Mouse (Mus musculus) embryonic facial prominence, embryonic 12.5 days (tissue): ENCODE data around the gene Gm10073. TPM values are rescaled to one million over a fixed set of nuclear protein-coding genes. Genes with fewer than 3 reads are reported as not detected.
"Not testable (repeated sequence)": the region's sequence is repeated elsewhere in the genome, so short reads cannot be mapped to it uniquely, and the experiment has no call there.

Experiments
- ATAC-seq: fragments of 200-750 bp; cut with Nextera tagmentation; 2 replicates; pipeline ENCODE4 v1.8.0; 2017; ENCODE audit not compliant: insufficient number of reproducible peaks, insufficient read depth, low FRiP score, low TSS enrichment
- H3K27ac ChIP-seq: fragments of 300-500 bp; sonication (generic); 2 replicates; pipeline ENCODE4 v1.5.1; 2016; ENCODE audit warnings: mild to moderate bottlenecking
- H3K27me3 ChIP-seq: fragments of 300-500 bp; sonication (generic); 2 replicates; pipeline ENCODE4 v1.6.1; 2016; ENCODE audit warnings: mild to moderate bottlenecking, moderate library complexity
- H3K36me3 ChIP-seq: fragments of 300-500 bp; sonication (generic); 2 replicates; pipeline ENCODE4 v1.6.1; 2016; ENCODE audit warnings: mild to moderate bottlenecking
- H3K4me1 ChIP-seq: fragments of 300-500 bp; sonication (generic); 2 replicates; pipeline ENCODE4 v1.6.1; 2016
- H3K4me2 ChIP-seq: fragments of 300-500 bp; sonication (generic); replicated peaks from 2 replicates; pipeline ENCODE4 v1.6.1; 2016; ENCODE audit warnings: mild to moderate bottlenecking, moderate library complexity
- H3K4me3 ChIP-seq: fragments of 300-500 bp; sonication (generic); 2 replicates; pipeline ENCODE4 v1.5.1; 2016; ENCODE audit warnings: mild to moderate bottlenecking
- H3K9ac ChIP-seq: fragments of 300-500 bp; sonication (generic); 2 replicates; pipeline ENCODE4 v1.6.1; 2016; ENCODE audit warnings: mild to moderate bottlenecking, moderate library complexity
- H3K9me3 ChIP-seq: fragments of 300-500 bp; sonication (generic); 2 replicates; pipeline ENCODE4 v1.6.1; 2016; ENCODE audit warnings: mild to moderate bottlenecking, moderate library complexity
- WGBS: fragments of 180-500 bp; shearing (Covaris S2); methylation state at CpG from one replicate; pipeline ENCODE4 v1.1.7; 2016; 5-methylcytosine and 5-hydroxymethylcytosine counted together
- polyA plus RNA-seq: library from polyadenylated mRNA; unstranded; fragments of >200 nt; fragmentation: Nextera tagmentation; extraction: Ambion mirVana; gene quantifications from 2 replicates; pipeline ENCODE4 v1.2.1, GENCODE M21; 2016

Gene Gm10073
- polyA plus RNA-seq, 1 experiment from 2014 or later = 6.1 TPM

DNA sequence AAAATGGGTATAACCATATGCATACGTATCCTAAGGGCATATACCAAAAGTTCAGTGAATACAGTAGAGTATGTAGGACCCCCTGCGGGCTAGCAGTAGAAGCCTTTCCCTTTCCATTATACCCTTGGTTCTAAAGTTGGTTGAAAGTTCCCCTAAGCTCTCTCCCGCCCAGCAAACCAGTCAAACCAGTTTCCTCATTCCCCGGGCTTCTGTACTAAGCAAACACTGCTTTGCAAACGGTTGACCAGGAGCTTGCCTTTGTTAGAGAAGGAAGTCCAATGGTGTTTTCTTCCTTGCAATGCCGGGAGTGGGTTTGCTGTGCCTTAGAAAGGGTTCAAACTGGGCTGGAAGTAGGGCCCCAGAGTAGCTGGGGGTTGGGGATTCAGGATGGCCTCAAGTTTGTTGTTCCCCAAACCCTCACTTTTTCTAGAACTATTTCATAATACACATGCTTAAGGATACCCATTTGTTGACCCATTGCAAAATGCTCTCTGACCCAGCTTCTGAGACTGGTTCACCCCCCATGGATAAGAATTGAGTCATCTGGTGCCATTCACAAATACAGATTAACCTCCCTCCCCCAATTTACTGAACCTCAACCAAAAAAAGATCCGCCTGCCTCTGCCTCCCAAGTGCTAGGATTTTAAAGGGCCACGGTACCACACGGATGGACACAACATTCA is 37.8 kb upstream of the Gm10073 start:
- Histone ChIP-seq H3K4me3 (no peak overlapping the region), H3K36me3 (no peaks in the 10 kb centered on the region), H3K4me1 (no peaks in the 10 kb centered on the region; the same call in 1 of the 2 replicates), H3K9ac (no peak overlapping the region), H3K27ac (no peak overlapping the region), H3K9me3 (no peaks in the 10 kb centered on the region), H3K4me2 (no peak overlapping the region), H3K27me3 (peaks cover 8% of the 10 kb centered on the region)
- no peak for ATAC-seq
- 55% methylated on average over 9 of the region's 9 CpGs for WGBS

DNA sequence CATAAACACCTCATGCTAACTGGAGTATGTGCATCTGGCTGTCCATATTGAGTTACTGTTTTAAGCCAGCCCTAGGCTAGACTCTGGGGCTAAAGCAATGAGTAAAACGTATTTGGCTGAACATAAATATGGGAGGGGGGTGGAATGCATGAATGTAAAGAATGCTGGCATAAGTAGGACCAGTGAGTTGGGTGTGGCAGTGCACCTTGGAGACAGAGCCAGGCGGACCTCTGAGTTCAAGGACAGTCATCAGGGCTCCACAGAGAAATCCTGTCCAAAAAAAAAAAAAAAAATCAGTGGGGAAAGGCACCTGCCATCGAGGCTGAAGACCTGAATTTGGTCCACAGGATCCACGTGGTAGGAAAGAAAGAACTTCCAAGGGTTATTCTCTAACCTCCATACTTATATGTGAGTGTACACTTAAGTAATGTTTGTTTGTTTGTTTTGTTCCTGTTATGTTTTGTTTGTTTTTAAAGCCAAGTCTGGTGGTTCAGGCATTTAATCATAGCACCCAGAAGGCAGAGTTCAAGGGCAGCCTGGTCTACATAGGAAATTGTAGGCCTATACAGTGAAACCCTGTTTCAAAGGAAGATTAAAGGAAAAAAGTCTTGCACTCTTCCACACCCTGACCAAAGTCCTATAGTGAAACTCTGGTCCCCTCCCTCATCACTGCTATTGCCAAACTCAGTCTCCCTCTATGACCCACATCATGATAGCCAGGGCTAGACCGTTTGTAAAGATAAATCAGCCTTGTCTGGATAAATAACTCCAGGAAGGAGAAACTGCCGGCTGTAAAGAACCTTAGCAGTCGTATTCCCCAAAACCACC is 36.0 kb upstream of the Gm10073 start:
- Histone ChIP-seq H3K27ac (no peak overlapping the region), H3K27me3 (peaks cover 24% of the 10 kb centered on the region), H3K9me3 (no peaks in the 10 kb centered on the region), H3K9ac (no peak overlapping the region), H3K36me3 (no peaks in the 10 kb centered on the region), H3K4me1 (no peaks in the 10 kb centered on the region), H3K4me3 (no peak overlapping the region), H3K4me2 (no peak overlapping the region)
- ATAC-seq = no peak
- 71% methylated on average over 7 of the region's 7 CpGs for WGBS

DNA sequence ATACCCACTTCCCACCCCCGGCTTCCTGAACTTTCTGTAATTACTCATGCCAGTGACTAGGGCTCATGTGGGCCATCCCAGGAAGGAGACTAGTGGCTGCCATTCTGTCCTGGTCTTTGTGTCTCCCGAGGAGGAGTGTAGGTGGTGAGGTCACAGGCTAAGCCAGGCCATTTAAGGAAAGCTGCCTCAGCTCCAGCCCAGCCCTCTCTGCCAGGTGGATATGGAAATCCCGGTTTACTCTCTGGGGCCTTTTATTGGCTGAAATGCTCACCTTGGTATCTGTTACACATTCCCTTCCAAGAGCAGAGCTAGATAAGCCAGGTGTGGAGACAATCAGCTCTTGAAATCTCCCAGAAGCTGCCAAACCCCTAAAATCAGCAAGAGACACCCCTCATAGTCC is 35.2 kb upstream of the Gm10073 start:
- Histone ChIP-seq H3K27me3 (peaks cover 33% of the 10 kb centered on the region), H3K27ac (no peak overlapping the region), H3K9ac (no peak overlapping the region), H3K36me3 (no peaks in the 10 kb centered on the region), H3K4me3 (no peak overlapping the region), H3K4me2 (no peak overlapping the region), H3K9me3 (no peaks in the 10 kb centered on the region), H3K4me1 (peaks cover 3% of the 10 kb centered on the region)
- no peak for ATAC-seq
- WGBS = 43% methylated on average over 3 of the region's 3 CpGs

DNA sequence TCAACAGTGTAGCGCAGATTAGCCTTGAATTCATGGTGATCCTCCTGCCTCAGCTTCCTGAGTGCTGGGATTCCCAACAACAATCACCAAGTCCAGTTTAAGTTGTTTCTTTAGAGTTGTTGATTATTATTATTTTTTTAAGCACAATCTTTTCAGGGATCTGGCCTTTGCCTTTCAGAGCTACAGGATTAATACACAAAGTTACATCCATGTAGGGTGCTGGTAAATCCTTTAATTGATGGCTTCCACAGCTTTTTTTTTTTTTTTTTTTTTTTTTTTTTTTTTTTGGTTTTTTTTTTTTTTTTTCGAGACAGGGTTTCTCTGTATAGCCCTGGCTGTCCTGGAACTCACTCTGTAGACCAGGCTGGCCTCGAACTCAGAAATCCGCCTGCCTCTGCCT is 34.5 kb upstream of the Gm10073 start:
- H3K36me3 ChIP-seq, H3K4me3 ChIP-seq, ATAC-seq, H3K4me2 ChIP-seq, H3K27ac ChIP-seq, H3K9ac ChIP-seq, H3K9me3 ChIP-seq, H3K4me1 ChIP-seq: not testable (repeated sequence)
- peaks cover 39% of the 10 kb centered on the region for H3K27me3 ChIP-seq
- WGBS = 97% methylated on average over 4 of the region's 4 CpGs

DNA sequence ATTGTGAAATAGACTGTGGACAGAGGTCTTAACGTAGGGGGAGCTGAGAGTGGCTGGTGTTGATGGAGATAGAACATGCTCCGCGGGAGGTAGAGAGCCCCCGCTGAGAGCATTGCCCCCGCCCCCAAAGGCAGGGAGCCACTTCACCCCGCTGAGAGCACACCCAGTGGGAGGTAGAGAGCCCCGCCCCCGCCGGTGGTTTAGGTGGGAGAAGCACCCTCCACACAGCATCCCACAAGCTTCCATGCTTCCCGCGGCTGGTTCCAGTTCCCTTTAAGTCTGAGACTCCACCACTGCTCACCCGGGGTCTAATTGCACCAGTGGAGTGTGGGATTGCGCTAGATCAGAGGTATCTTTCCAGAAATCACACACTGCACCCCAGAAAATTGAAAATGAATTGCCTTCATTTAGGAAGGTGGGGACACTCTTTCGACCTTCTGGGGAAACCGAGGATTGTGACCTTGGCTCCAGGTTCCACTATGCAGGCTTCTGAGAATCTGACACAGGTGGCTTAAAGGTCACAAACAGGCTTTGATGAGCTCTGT is 33.4 kb upstream of the Gm10073 start:
- Histone ChIP-seq H3K27ac (no peak overlapping the region), H3K4me2 (no peak overlapping the region), H3K9me3 (no peaks in the 10 kb centered on the region), H3K9ac (no peak overlapping the region), H3K36me3 (no peaks in the 10 kb centered on the region), H3K27me3 (peaks cover 50% of the 10 kb centered on the region), H3K4me3 (no peak overlapping the region), H3K4me1 (peaks cover 11% of the 10 kb centered on the region)
- 31% methylated on average over 13 of the region's 15 CpGs for WGBS
- no peak for ATAC-seq

DNA sequence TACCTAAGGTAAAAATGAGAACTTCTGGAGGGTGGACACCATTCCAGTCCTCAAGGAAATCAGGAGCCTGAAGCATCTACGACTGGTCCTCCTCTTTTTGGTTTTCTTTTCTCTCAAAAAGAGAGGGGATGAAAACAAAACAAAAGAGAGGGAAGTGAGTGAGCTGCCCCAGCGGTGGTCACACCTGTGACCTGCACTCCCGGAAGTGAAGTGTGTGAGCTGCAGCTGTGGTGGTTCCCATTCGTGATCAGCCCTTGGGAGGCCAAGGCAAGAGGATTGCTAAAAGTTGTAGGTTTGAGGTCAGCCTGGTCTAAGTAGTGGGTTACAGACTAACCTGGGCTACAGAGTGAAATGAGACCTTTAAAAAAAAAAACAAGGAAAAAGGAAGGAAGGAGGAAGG is 32.9 kb upstream of the Gm10073 start:
- Histone ChIP-seq H3K9me3 (no peaks in the 10 kb centered on the region), H3K36me3 (no peaks in the 10 kb centered on the region), H3K4me1 (peaks cover 11% of the 10 kb centered on the region), H3K4me2 (no peak overlapping the region), H3K27me3 (peaks cover 56% of the 10 kb centered on the region), H3K4me3 (no peak overlapping the region), H3K27ac (no peak overlapping the region), H3K9ac (no peak overlapping the region)
- no peak for ATAC-seq
- 45% methylated on average over 4 of the region's 4 CpGs for whole genome bisulfite sequencing

DNA sequence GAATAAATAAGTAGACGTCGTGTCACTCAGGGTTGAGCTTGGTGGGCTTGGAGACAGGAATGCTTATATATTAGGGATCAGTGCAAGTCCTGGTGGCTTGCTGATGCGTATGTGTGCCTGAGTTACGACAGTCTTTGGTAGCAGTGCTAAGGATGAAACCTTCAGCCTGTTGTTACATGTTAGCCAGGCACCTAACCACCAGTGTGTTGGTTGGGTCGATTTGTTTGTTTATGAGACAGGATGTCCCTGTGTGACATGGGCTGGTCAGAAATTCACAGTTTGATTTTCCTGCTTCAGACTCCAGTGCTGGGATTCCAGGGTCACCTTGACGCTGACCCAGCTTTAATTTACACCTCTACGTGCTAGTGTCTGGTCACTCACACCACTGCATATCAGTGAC is 32.4 kb upstream of the Gm10073 start:
- WGBS = 66% methylated on average over 7 of the region's 7 CpGs
- Histone ChIP-seq H3K9me3 (no peaks in the 10 kb centered on the region), H3K4me3 (no peak overlapping the region), H3K4me2 (0 out of 2 replicates have a peak overlapping the region, but pooled peaks have one; percentile 0), H3K27me3 (peaks cover 59% of the 10 kb centered on the region), H3K4me1 (peaks cover 11% of the 10 kb centered on the region), H3K27ac (no peak overlapping the region), H3K36me3 (no peaks in the 10 kb centered on the region), H3K9ac (no peak overlapping the region)
- ATAC-seq = no peak

DNA sequence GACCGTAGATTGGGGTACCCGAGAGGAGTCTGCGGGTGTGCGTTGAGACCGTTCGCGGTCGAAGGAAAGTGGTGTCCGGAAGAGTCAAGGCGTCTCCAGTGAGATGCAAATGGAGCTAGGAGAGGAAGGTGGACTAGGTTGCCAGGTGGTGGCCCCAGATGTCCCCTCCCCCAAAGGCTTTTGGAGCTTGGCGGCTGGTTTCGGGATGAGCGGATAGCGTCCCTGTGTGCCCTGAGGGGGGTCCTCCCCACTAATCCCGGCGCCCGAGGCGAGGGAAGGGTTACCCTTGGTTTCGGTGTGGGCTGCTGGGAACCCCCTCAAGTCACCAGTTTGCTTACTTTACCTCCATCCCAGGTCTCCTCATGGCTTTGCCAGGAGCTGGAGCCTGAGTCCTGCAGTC is 30.7 kb upstream of the Gm10073 start:
- Histone ChIP-seq H3K4me3 (peak overlapping the region; percentile 51), H3K9me3 (no peaks in the 10 kb centered on the region), H3K36me3 (no peaks in the 10 kb centered on the region), H3K27ac (no peak overlapping the region), H3K4me1 (peaks cover 11% of the 10 kb centered on the region), H3K4me2 (peak overlapping the region; percentile 90), H3K9ac (no peak overlapping the region), H3K27me3 (peaks cover 59% of the 10 kb centered on the region)
- ATAC-seq = no peak
- under 1% methylated on average over 19 of the region's 19 CpGs for WGBS

DNA sequence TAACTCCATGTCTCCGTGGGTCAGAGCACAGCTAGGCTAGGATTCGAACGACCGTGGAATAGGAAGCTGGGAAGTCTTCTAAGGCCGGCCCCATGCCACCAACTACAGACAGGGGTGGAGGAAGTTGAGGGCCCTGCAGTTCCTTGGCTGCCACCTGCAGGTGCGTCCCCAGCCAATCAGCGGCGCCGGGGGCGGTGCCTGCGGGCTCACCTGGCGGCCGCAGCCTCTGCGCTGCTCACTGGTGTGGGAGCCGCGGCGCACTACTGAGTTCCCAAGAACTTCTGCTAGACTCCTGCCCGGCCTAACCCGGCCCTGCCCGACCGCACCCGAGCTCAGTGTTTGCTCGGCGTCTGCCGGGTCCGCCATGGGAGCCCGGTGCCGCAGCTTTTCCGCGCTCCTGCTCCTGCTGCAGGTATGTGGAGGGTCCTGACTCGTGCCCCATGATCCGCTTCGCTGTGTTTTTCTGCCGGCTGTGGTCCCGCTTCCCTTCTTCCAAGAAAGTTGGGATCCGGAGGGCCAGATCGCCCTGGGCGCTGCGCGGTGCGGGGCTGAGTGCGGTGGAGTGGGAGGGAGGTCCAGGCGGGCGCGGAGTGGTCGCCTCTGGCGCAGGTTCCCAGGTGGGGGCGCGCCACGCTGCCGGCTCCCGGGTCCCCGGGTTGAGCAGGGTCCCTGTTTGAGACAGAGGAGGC is 30.0 kb upstream of the Gm10073 start, which contains the start of gene Cdh1:
TSS of gene Cdh1 (plus strand) at position 221 of the 689 bp plus-strand sequence.
- Histone ChIP-seq H3K27me3 (peaks cover 59% of the 10 kb centered on the region), H3K4me3 (peak within 1 kb of the TSS; percentile 51), H3K27ac (peak within 1 kb of the TSS; percentile 63; the same call in 1 of the 2 replicates), H3K36me3 (no peaks in the 10 kb centered on the region), H3K4me1 (peaks cover 11% of the 10 kb centered on the region), H3K9me3 (no peaks in the 10 kb centered on the region), H3K9ac (peak within 1 kb of the TSS; percentile 53), H3K4me2 (peak within 1 kb of the TSS; percentile 90)
- 1% methylated on average over 53 of the region's 53 CpGs for WGBS
- ATAC-seq = peak; percentile 69

DNA sequence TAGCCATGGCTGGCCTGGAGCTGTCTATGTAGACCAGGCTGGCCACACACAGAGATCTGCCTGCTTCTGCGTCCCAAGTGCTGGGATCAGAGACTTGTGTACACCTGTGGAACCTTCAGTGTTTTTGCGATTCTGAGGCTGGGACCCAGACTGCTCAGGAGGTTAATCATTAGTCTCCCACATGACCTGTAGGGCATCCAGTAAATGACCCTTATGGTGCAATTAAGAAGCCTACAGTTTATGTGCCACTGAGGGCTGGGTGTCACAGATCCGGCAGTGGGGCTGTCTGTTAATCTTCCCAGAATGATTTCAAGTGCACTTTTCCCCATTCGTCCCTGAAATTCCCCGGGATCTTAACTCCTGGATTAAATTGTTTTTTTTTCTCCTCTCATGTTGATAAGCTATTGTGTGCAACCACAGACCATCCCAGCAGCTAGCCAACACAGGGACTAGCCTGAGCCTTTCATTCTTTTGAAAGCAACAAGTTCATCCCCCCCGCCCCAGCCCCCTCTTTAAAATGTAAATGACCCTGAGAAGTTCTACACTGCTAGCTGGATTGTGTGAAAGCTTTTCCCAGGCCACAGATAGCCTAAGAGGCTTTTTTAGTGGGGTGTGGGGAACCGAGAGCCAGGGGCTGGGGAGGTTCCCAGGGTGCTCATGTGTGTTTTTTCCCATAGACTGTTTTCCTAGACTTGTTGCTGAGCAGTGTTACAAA is 26.2 kb upstream of the Gm10073 start:
- Histone ChIP-seq H3K36me3 (no peaks in the 10 kb centered on the region), H3K9ac (no peak overlapping the region), H3K4me3 (no peak overlapping the region), H3K4me1 (peaks cover 11% of the 10 kb centered on the region), H3K27ac (no peak overlapping the region), H3K9me3 (no peaks in the 10 kb centered on the region), H3K4me2 (no peak overlapping the region), H3K27me3 (peaks cover 37% of the 10 kb centered on the region)
- no peak for ATAC-seq
- WGBS = 37% methylated on average over 7 of the region's 7 CpGs

DNA sequence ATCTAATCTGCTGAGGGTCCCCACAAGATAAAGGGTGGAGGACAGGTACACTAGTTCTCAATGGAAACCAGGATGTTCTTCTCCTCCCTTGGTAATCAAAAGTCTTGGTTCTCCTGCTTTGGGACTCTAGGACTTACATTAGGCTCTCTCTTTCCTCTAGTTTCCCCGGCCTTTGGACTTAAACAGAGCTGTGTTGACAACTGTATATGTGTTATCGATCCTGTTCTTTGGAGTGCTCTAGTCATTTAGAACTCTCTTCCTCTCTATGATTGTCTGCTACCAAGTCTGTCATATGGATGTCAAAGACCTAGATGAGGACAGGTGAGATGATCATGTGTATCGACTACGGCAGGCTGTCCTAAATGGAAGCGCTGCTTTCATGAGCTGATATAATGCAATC is 23.8 kb upstream of the Gm10073 start:
- Histone ChIP-seq H3K27ac (no peak overlapping the region), H3K9ac (no peak overlapping the region), H3K27me3 (peaks cover 13% of the 10 kb centered on the region), H3K4me1 (no peaks in the 10 kb centered on the region), H3K36me3 (no peaks in the 10 kb centered on the region), H3K4me3 (no peak overlapping the region), H3K4me2 (no peak overlapping the region), H3K9me3 (no peaks in the 10 kb centered on the region)
- no peak for ATAC-seq
- WGBS = 92% methylated on average over 5 of the region's 5 CpGs
